Mouse (Mus musculus) spleen, postnatal 14 days (tissue): Measurements from ENCODE around the gene 4931429L15Rik.
"Not testable (repeated sequence)": the region's sequence is repeated elsewhere in the genome, so short reads cannot be mapped to it uniquely, and the experiment has no call there.

Source experiments
- DNase-seq, 2 experiments: peaks; one replicate each; pipeline ENCODE4 v3.0.0; 2021 to 2022; ENCODE audit warnings: low spot score in 2 of 2

4931429L15Rik gene

DNA sequence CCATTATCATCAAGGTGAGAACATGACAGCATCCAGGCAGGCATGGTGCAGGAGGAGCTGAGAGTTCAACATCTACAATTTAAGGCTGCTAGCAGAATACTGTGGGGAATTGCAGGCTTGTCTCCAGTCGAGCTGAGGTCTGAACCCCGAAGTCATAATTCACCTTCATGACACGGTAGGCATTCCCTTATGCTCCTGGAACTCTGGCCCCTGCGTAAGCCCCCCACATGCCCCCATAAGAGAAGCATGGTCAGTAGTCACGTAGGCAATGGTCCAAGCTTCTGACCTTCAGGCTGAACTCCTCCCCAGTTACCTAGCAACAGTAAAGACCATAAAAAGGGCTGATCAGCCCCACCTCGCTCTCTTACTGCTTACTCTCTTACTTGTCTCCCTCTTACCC, at the start of gene 4931429L15Rik:
Gene 4931429L15Rik, minus strand, starts transcription at position 101 of the 400 bp plus-strand sequence.
- not testable (repeated sequence) for DNase-seq

- no peak for DNase-seq
These were observed 42.7 kb upstream of the 4931429L15Rik start for GRCm38 (mm10) chr9:46362459-46362858.

- DNase-seq, result no peak
These were observed 41.8 kb upstream of the 4931429L15Rik start for GRCm38 (mm10) chr9:46361461-46362111.

GRCm38 (mm10) chr9:46353992-46354391, 34.2 kb upstream of the 4931429L15Rik start:
- no peak for DNase-seq

GRCm38 (mm10) chr9:46353330-46353724, 33.5 kb upstream of the 4931429L15Rik start:
- DNase-seq, result no peak

- DNase-seq, result no peak
These were observed 33.0 kb upstream of the 4931429L15Rik start for GRCm38 (mm10) chr9:46352651-46353329.

DNA sequence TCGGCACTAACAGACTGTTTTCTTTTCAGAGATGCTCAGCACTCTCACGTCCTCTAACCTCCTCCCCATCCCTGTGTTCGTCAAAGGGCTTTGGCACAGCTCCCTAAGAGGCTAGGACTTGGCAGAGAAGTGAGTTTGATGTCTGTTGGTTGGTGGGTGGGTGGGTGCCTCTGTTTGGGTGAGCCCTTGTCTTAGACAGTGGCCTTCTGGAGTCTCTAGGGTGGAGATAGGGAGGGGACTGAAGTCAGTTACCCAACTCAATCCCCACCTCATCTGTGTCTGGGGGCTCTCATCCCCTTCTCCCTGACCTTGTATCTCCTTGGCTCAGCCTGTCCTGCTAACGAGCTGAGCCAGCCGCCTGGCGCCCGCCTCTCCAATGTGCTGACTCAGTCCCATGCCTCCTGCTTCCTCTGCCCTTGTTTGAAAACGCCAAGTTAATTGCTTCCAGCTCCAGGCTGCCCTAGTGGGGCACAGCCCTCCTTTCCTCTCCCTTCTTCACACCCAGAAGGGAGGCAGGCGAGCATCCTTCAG, 30.7 kb upstream of the 4931429L15Rik start:
- DNase-seq, result no peak

- DNase-seq, result no peak
These were observed 26.3 kb upstream of the 4931429L15Rik start for GRCm38 (mm10) chr9:46345887-46346665.

GRCm38 (mm10) chr9:46339051-46339652, 19.4 kb upstream of the 4931429L15Rik start:
- DNase-seq, result no peak

- DNase-seq, result no peak
These were observed 18.6 kb upstream of the 4931429L15Rik start for GRCm38 (mm10) chr9:46338384-46338783.

- no peak for DNase-seq
These were observed 18.1 kb upstream of the 4931429L15Rik start for GRCm38 (mm10) chr9:46337852-46338291.

GRCm38 (mm10) chr9:46337331-46337730, 17.5 kb upstream of the 4931429L15Rik start:
- DNase-seq, result no peak

- not testable (repeated sequence) for DNase-seq
These were observed 16.5 kb upstream of the 4931429L15Rik start for GRCm38 (mm10) chr9:46336294-46336693.

- DNase-seq, result no peak
These were observed 15.7 kb upstream of the 4931429L15Rik start for GRCm38 (mm10) chr9:46335461-46335995.

GRCm38 (mm10) chr9:46334471-46335025, 14.8 kb upstream of the 4931429L15Rik start:
- DNase-seq, result no peak

DNA sequence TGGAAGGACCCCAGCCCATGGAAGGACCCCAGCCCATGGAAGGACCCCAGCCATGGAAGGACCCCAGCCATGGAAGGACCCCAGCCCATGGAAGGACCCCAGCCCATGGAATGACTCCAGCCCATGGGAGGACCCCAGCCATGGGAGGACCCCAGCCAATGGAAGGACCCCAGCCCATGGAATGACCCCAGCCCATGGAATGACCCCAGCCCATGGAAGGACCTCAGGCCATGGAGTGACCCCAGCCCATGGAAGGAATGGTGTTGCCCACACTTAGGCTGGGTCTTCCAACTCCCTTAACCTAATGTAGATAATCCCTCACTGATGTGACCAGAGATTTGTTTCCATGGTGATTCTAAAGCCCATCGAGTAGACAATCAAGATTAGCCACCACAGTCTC, 11.5 kb upstream of the 4931429L15Rik start:
- no peak for DNase-seq

DNA sequence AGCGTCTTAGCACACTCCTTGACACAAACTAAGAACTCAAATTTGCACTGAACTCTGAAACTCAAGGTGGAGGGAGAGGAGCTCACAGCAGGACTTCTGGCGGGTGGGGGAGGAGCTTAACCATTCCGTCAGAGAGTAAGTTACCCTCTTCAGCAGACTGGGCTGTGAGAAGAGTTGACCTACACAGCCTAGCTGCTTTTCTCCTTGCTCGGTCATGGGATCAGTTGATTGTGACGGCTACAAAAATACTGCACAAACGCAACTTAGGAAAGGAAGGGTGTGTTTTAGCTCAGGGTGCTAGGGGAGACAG, 10.8 kb upstream of the 4931429L15Rik start:
- DNase-seq, result no peak

- DNase-seq, result no peak
These were observed 10.2 kb upstream of the 4931429L15Rik start for GRCm38 (mm10) chr9:46329801-46330585.

- no peak for DNase-seq
These were observed 9.5 kb upstream of the 4931429L15Rik start for GRCm38 (mm10) chr9:46329250-46329648.

GRCm38 (mm10) chr9:46328572-46329249, 8.9 kb upstream of the 4931429L15Rik start:
- DNase-seq, result no peak
